Mouse (Mus musculus) C2C12 (cell line): ENCODE results near the gene Acot2. TPM values are rescaled to one million over a fixed set of nuclear protein-coding genes. Genes with fewer than 3 reads are reported as not detected.
"Not testable (repeated sequence)": the region's sequence is repeated elsewhere in the genome, so short reads cannot be mapped to it uniquely, and the experiment has no call there.

Experiments
- H3K27me3 ChIP-seq: one replicate; pipeline ENCODE4 v1.6.1; 2011; ENCODE audit not compliant: control insufficient read depth, insufficient read depth, insufficient read length
- H3K36me3 ChIP-seq: one replicate; pipeline ENCODE4 v1.6.1; 2011; ENCODE audit not compliant: control insufficient read depth, insufficient read depth
- H3K4me3 ChIP-seq: one replicate; pipeline ENCODE4 v1.5.1; 2011; ENCODE audit warnings: mild to moderate bottlenecking, control low read depth; ENCODE audit not compliant: poor library complexity, insufficient read depth, severe bottlenecking
- H3K79me2 ChIP-seq: one replicate; pipeline ENCODE4 v1.6.1; 2011; ENCODE audit not compliant: control insufficient read depth, insufficient read depth
- H3K79me3 ChIP-seq: one replicate; pipeline ENCODE4 v1.6.1; 2011; ENCODE audit warnings: low read depth, control low read depth
- H3ac ChIP-seq: one replicate; pipeline ENCODE3; 2011; ENCODE audit warnings: low read depth; ENCODE audit not compliant: control insufficient read depth, insufficient read length
- CEBPB ChIP-seq: IDR thresholded peaks from one replicate; pipeline ENCODE4 v1.6.1; 2011; ENCODE audit warnings: low read depth, mild to moderate bottlenecking, control low read depth, moderate library complexity
- CTCF ChIP-seq: IDR thresholded peaks from one replicate; pipeline ENCODE4 v1.5.1; 2011; ENCODE audit not compliant: control insufficient read depth, insufficient read depth, insufficient read length
- FOSL1 ChIP-seq: IDR thresholded peaks from one replicate; pipeline ENCODE4 v1.8.0; 2011; ENCODE audit warnings: mild to moderate bottlenecking, low read length; ENCODE audit not compliant: poor library complexity, insufficient read depth, severe bottlenecking
- MAX ChIP-seq: IDR thresholded peaks from one replicate; pipeline ENCODE4 v1.6.1; 2011; ENCODE audit warnings: mild to moderate bottlenecking, control low read depth
- MYOD1 ChIP-seq: IDR thresholded peaks from one replicate; pipeline ENCODE4 v1.6.1; 2011; ENCODE audit warnings: low read depth; ENCODE audit not compliant: control insufficient read depth, insufficient read length
- MYOG ChIP-seq: IDR thresholded peaks from one replicate; pipeline ENCODE4 v1.6.1; 2011; ENCODE audit not compliant: control insufficient read depth, insufficient read length; ENCODE audit errors: extremely low read depth
- USF1 ChIP-seq: IDR thresholded peaks from one replicate; pipeline ENCODE4 v1.6.1; 2011; ENCODE audit warnings: low read depth, mild to moderate bottlenecking, control low read depth, moderate library complexity
- polyA plus RNA-seq: library from polyadenylated mRNA; unstranded; fragments of >200 nt; fragmentation: generic; extraction: Trizol; gene quantifications from one replicate; pipeline ENCODE4 v1.2.1, GENCODE M21; 2012; ENCODE audit warnings: missing spikeins

Acot2 gene
- polyA plus RNA-seq, 1 experiment, result 2.6 TPM

DNA sequence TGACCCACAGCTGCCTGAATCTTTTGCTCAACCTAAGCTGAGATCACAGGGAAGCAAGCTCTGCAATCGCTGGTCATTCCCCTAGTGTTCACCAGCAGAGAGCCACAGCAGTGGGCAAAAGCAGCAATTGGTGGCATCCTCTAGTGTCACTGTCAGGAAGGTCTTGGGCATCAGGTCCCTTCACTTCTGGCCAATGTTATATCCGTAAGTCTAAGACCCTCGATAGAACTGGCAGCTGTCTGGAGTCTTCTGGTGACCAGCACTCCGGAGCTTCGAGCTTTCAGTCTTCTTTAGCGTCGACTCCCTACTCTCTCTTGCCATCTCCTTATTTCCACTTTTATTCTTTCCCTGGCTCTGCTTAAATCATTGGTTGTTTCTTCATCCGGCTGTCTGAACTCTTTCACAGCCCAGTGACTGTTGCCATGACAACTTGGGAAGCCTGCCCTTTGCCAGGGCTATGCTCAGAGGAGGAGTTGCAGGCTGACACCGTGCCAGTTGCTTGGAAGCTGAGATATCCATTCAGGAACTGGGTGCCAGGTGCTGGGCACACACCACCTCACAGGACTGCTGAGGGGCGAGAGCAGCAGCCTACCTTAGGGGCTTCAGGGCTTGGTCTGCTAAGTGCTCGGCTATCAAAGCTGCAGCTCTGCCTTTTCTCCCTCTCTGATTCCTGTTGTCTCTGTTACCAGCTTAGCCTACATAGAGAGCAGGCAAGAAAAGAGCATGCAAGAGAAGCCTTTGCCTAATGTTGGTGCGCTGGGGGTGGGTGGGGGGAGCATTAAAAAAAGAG lies 23.8 kb downstream of the Acot2 start:
- H3K4me3 ChIP-seq, result no peak overlapping the region
- peaks cover 15% of the 10 kb centered on the region for H3K27me3 ChIP-seq
- H3K36me3 ChIP-seq, result no peaks in the 10 kb centered on the region
- no peak for TF ChIP-seq MYOD1
- no peak for TF ChIP-seq USF1
- TF ChIP-seq MAX, result no peak
- no peak for TF ChIP-seq MYOG
- no peak for TF ChIP-seq CTCF
- TF ChIP-seq CEBPB, result no peak
- no peak for TF ChIP-seq FOSL1
- no peak overlapping the region for H3ac ChIP-seq
- H3K79me2 ChIP-seq, result no peaks in the 10 kb centered on the region
- no peaks in the 10 kb centered on the region for H3K79me3 ChIP-seq

DNA sequence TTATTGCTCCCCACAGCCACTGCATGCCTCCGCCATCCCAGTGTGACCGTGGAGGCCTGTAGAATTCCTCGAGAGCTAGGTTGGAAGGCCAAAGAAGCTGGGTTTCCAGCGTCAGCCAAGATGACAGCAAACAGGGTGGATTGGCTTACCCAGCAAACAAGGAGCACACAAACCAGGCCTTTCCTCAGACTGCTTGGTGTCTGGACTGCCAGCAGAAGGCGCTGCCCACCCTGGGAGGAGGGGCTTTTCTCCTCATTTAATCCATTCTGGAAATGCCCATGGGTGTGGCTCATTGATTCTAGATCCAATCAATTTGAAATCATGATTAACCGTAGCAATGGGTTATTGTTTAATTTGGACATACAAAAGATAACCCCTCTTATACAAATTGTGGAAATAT lies 25.5 kb downstream of the Acot2 start:
- Histone ChIP-seq H3K4me3 (no peak overlapping the region), H3K27me3 (peaks cover 15% of the 10 kb centered on the region), H3K79me2 (no peaks in the 10 kb centered on the region), H3K79me3 (no peaks in the 10 kb centered on the region), H3ac (no peak overlapping the region), H3K36me3 (no peaks in the 10 kb centered on the region)
- TF ChIP-seq MYOG (no peak), CTCF (no peak), MYOD1 (no peak), USF1 (no peak), FOSL1 (no peak), CEBPB (no peak), MAX (no peak)

DNA sequence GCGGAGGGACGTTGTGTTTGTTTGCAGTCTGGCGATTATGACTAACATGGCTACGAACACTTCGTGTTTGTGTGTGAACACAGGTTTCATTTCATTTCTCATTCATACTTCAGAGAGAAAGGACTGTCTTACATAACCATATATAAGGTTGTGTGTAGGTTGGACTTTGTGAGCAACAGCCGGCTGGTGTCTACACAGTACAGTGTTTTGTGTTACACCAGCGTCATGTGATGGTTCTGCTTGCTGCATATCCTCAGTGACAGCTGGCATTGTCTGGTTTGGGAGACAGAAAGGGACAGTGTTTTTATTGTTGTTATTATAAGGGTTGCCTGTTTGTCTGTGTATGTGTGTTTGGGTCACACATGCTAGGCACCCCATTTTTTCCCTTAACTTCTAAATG lies 26.0 kb downstream of the Acot2 start:
- Histone ChIP-seq H3ac (no peak overlapping the region), H3K27me3 (peaks cover 15% of the 10 kb centered on the region)
- no peak for TF ChIP-seq CTCF
- TF ChIP-seq CEBPB, result no peak
- no peak for TF ChIP-seq MYOG

DNA sequence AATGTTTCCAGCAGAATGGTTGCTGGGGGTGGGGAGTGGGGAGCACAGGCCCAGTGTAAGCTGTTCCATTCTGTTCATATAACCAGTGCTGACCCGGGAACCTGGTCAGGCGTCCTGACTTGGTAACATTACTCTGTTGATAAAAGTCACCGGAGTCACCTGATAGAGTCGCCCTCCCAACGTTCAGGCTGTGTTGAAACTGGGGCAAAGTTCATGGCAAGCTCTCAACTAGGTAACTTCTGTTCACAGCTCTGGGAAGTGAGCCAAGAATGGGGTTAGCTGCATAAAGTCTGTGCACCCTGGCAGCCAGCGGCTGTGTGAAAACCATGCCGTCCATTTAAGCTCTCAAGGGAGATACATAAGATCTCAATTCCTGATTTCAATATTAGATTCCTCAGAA lies 32.9 kb downstream of the Acot2 start:
- not testable (repeated sequence) for H3K79me3 ChIP-seq, H3ac ChIP-seq, H3K4me3 ChIP-seq, H3K79me2 ChIP-seq, H3K36me3 ChIP-seq, H3K27me3 ChIP-seq

More for the DNA sequence above, 26.0 kb downstream of the Acot2 start:
- H3K79me3 ChIP-seq, result no peaks in the 10 kb centered on the region
- H3K4me3 ChIP-seq, result no peak overlapping the region
- H3K36me3 ChIP-seq, result no peaks in the 10 kb centered on the region
- no peaks in the 10 kb centered on the region for H3K79me2 ChIP-seq

DNA sequence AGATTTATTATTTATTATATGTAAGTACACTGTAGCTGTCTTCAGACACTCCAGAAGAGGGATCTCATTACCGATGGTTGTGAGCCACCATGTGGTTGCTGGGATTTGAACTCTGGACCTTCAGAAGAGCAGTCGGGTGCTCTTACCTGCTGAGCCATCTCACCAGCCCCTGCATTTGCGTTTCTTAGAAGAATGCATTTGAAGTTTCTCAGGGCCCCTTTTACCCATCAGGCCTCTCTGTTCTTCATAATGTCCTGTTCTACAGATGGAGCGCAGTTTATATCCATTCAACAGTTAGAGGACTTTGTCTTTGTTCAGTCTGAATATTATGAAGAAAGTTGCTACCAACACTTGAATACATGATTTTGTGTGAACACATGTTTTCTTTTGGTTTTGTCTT lies 34.6 kb downstream of the Acot2 start:
- not testable (repeated sequence) for H3K79me2 ChIP-seq, H3K4me3 ChIP-seq, H3K36me3 ChIP-seq, H3ac ChIP-seq, H3K27me3 ChIP-seq, H3K79me3 ChIP-seq

DNA sequence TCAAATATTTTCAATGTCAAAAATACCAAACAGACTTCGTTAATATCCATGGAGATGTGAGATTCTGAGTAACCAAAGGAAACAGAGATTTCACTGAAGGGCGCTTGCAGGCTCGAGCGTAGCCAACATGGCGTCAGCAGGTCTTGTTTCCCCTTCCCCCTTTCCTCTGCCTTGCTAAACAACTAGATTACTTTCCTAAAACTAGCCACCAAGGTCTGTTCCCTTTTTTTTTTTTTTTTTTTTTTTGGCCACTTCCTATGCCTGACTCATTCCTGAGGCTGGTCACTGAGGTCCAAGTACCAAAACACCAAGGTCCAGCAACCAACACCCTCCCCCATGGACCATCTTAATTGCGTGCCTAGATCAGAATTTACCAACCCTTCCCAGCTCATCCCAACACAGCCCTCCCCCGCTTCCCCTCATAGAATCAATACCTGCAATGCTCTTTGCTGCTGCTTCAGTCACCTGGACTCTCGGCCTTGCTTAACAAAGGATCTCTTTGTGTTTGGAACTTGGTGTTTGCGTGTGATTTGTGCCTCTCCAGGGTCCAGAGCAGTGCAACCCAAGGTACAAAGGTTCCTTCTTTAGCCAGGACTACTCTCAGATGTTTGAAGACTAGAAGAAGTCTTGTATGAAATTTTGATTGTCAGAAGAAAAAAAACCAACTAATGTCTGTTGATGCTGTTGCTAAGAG lies 35.5 kb downstream of the Acot2 start:
- Histone ChIP-seq H3ac (no peak overlapping the region), H3K36me3 (no peaks in the 10 kb centered on the region), H3K27me3 (no peaks in the 10 kb centered on the region), H3K4me3 (no peak overlapping the region), H3K79me3 (no peaks in the 10 kb centered on the region), H3K79me2 (no peaks in the 10 kb centered on the region)
- no peak for TF ChIP-seq FOSL1
- no peak for TF ChIP-seq MAX
- TF ChIP-seq CTCF, result no peak
- no peak for TF ChIP-seq CEBPB
- no peak for TF ChIP-seq USF1
- no peak for TF ChIP-seq MYOG
- TF ChIP-seq MYOD1, result no peak
